Mouse (Mus musculus) neural tube, embryonic 11.5 days (tissue): Measurements from ENCODE around the gene Nr4a2. TPM values are rescaled to one million over a fixed set of nuclear protein-coding genes. Genes with fewer than 3 reads are reported as not detected.

Experiments
- ATAC-seq: fragments of 200-750 bp; cut with Nextera tagmentation; 2 replicates; pipeline ENCODE4 v1.8.0; 2017; ENCODE audit warnings: moderate number of reproducible peaks, mild to moderate bottlenecking, moderate TSS enrichment, moderate library complexity; ENCODE audit not compliant: insufficient read depth, low FRiP score, low TSS enrichment
- DNase-seq: peaks from one replicate; pipeline ENCODE4 v3.0.0-alpha.2; 2015; ENCODE audit warnings: low spot score
- H3K27ac ChIP-seq: fragments of 300-500 bp; sonication (generic); 2 replicates; pipeline ENCODE4 v1.5.1; 2014; ENCODE audit warnings: low read depth, mild to moderate bottlenecking, low read length
- H3K27me3 ChIP-seq: fragments of 300-500 bp; sonication (generic); 2 replicates; pipeline ENCODE4 v1.6.1; 2014; ENCODE audit warnings: mild to moderate bottlenecking, low read length, mixed read lengths; ENCODE audit not compliant: control insufficient read depth, insufficient read depth
- H3K36me3 ChIP-seq: fragments of 300-500 bp; sonication (generic); 2 replicates; pipeline ENCODE4 v1.6.1; 2014; ENCODE audit warnings: mild to moderate bottlenecking, low read length, moderate library complexity, mixed read lengths; ENCODE audit not compliant: control insufficient read depth, insufficient read depth
- H3K4me1 ChIP-seq: fragments of 300-500 bp; sonication (generic); 2 replicates; pipeline ENCODE4 v1.6.1; 2014; ENCODE audit warnings: low read length, mixed read lengths; ENCODE audit not compliant: control insufficient read depth, insufficient read depth
- H3K4me2 ChIP-seq: fragments of 300-500 bp; sonication (generic); 2 replicates; pipeline ENCODE4 v1.6.1; 2014; ENCODE audit warnings: low read depth, mild to moderate bottlenecking, moderate library complexity
- H3K4me3 ChIP-seq: fragments of 300-500 bp; sonication (generic); 2 replicates; pipeline ENCODE4 v1.5.1; 2014; ENCODE audit warnings: low read depth, low read length
- H3K9ac ChIP-seq: fragments of 300-500 bp; sonication (generic); 2 replicates; pipeline ENCODE4 v1.6.1; 2014; ENCODE audit warnings: mild to moderate bottlenecking, low read length
- H3K9me3 ChIP-seq: fragments of 300-500 bp; sonication (generic); 2 replicates; pipeline ENCODE4 v1.6.1; 2016; ENCODE audit warnings: low read length; ENCODE audit not compliant: control insufficient read depth
- WGBS: fragments of 180-500 bp; shearing (Covaris S2); extraction: QIAGEN DNeasy Blood & Tissue Kit; methylation state at CpG from one replicate; pipeline ENCODE4 v1.1.7; 2014; 5-methylcytosine and 5-hydroxymethylcytosine counted together
- polyA plus RNA-seq: library from polyadenylated mRNA; unstranded; fragments of >200 nt; fragmentation: Nextera tagmentation; extraction: Ambion mirVana; gene quantifications from 2 replicates; pipeline ENCODE4 v1.2.1, GENCODE M21; 2014

Gene Nr4a2
- polyA plus RNA-seq, 1 experiment from 2014 or later, result 6.1 TPM

GRCm38 (mm10) chr2:57125891-57126290, 2.1 kb upstream of the Nr4a2 start:
- DNase-seq (no peak), ATAC-seq (no peak)
- H3K27me3 ChIP-seq, result no peaks in the 10 kb centered on the region
- no peak overlapping the region for H3K4me2 ChIP-seq
- H3K36me3 ChIP-seq, result no peaks in the 10 kb centered on the region
- H3K9ac ChIP-seq, result no peak overlapping the region
- no peaks in the 10 kb centered on the region for H3K4me1 ChIP-seq
- H3K9me3 ChIP-seq, result no peaks in the 10 kb centered on the region
- H3K4me3 ChIP-seq, result no peak overlapping the region
- H3K27ac ChIP-seq, result no peak overlapping the region
- whole genome bisulfite sequencing, result 82% methylated on average over 6 of the region's 6 CpGs

GRCm38 (mm10) chr2:57122986-57123980, 520 bp downstream of the Nr4a2 start:
- under 1% methylated on average over 49 of the region's 67 CpGs for WGBS
- Histone ChIP-seq H3K9me3 (no peaks in the 10 kb centered on the region), H3K4me2 (peak overlapping the region; percentile 66), H3K27ac (peak overlapping the region; percentile 61), H3K4me1 (no peaks in the 10 kb centered on the region), H3K27me3 (no peaks in the 10 kb centered on the region), H3K4me3 (peak overlapping the region; percentile 69), H3K36me3 (no peaks in the 10 kb centered on the region), H3K9ac (peak overlapping the region; percentile 85)
- ATAC-seq, result peak; percentile 87
- peak; percentile 66 for DNase-seq

GRCm38 (mm10) chr2:57121110-57121509, 2.7 kb downstream of the Nr4a2 start:
- Histone ChIP-seq H3K9ac (no peak overlapping the region), H3K4me1 (no peaks in the 10 kb centered on the region), H3K27me3 (no peaks in the 10 kb centered on the region), H3K4me2 (no peak overlapping the region), H3K9me3 (no peaks in the 10 kb centered on the region), H3K27ac (no peak overlapping the region), H3K36me3 (no peaks in the 10 kb centered on the region), H3K4me3 (no peak overlapping the region)
- DNase-seq, result no peak
- ATAC-seq, result no peak
- WGBS, result 91% methylated on average over 4 of the region's 4 CpGs

GRCm38 (mm10) chr2:57117201-57117951, 6.4 kb downstream of the Nr4a2 start:
- Histone ChIP-seq H3K4me3 (peak overlapping the region; percentile 75), H3K27ac (no peak overlapping the region), H3K4me1 (peaks cover 8% of the 10 kb centered on the region), H3K36me3 (no peaks in the 10 kb centered on the region), H3K9me3 (no peaks in the 10 kb centered on the region), H3K27me3 (peaks cover 31% of the 10 kb centered on the region), H3K9ac (peak overlapping the region; percentile 54; the same call in 1 of the 2 replicates), H3K4me2 (peak overlapping the region; percentile 97)
- ATAC-seq (no peak), DNase-seq (peak; percentile 59)
- WGBS, result 5% methylated on average over 13 of the region's 13 CpGs

- under 1% methylated on average over 43 of the region's 47 CpGs for WGBS
- DNase-seq, result peak; percentile 74
- Histone ChIP-seq H3K4me3 (peak overlapping the region; percentile 75), H3K4me2 (peak overlapping the region; percentile 97), H3K27ac (no peak overlapping the region), H3K4me1 (peaks cover 8% of the 10 kb centered on the region), H3K36me3 (no peaks in the 10 kb centered on the region), H3K9ac (peak overlapping the region; percentile 54), H3K9me3 (no peaks in the 10 kb centered on the region), H3K27me3 (peaks cover 39% of the 10 kb centered on the region)
- peak; percentile 10; the same call in 1 of the 2 replicates for ATAC-seq
Measured at GRCm38 (mm10) chr2:57116366-57117200, 7.2 kb downstream of the Nr4a2 start.

GRCm38 (mm10) chr2:57115864-57116365, 7.9 kb downstream of the Nr4a2 start:
- no peak overlapping the region for H3K27ac ChIP-seq
- H3K27me3 ChIP-seq, result peaks cover 46% of the 10 kb centered on the region

GRCm38 (mm10) chr2:57115181-57115863, 8.5 kb downstream of the Nr4a2 start:
- 0% methylated on average over 25 of the region's 25 CpGs for WGBS
- Histone ChIP-seq H3K9me3 (no peaks in the 10 kb centered on the region), H3K4me2 (peak overlapping the region; percentile 97), H3K27me3 (peaks cover 51% of the 10 kb centered on the region), H3K4me1 (peaks cover 13% of the 10 kb centered on the region), H3K36me3 (no peaks in the 10 kb centered on the region), H3K9ac (0 out of 2 replicates have a peak overlapping the region, but pooled peaks have one; percentile 36), H3K4me3 (peak overlapping the region; percentile 75), H3K27ac (no peak overlapping the region)
- DNase-seq (no peak), ATAC-seq (peak; percentile 5; the same call in 1 of the 2 replicates)

More at GRCm38 (mm10) chr2:57115864-57116365, 7.9 kb downstream of the Nr4a2 start:
- Histone ChIP-seq H3K4me1 (peaks cover 13% of the 10 kb centered on the region), H3K4me3 (peak overlapping the region; percentile 75), H3K9me3 (no peaks in the 10 kb centered on the region), H3K9ac (0 out of 2 replicates have a peak overlapping the region, but pooled peaks have one; percentile 15), H3K36me3 (no peaks in the 10 kb centered on the region), H3K4me2 (peak overlapping the region; percentile 97)
- peak; percentile 7; the same call in 1 of the 2 replicates for ATAC-seq
- peak; percentile 64 for DNase-seq
- WGBS, result under 1% methylated on average over 27 of the region's 28 CpGs
